Mouse (Mus musculus) heart, adult 11 months (tissue): ENCODE measurements around the gene Fam102b.

Source experiments
- DNase-seq: peaks from one replicate; pipeline ENCODE4 v3.0.0; 2022

Gene Fam102b

DNA sequence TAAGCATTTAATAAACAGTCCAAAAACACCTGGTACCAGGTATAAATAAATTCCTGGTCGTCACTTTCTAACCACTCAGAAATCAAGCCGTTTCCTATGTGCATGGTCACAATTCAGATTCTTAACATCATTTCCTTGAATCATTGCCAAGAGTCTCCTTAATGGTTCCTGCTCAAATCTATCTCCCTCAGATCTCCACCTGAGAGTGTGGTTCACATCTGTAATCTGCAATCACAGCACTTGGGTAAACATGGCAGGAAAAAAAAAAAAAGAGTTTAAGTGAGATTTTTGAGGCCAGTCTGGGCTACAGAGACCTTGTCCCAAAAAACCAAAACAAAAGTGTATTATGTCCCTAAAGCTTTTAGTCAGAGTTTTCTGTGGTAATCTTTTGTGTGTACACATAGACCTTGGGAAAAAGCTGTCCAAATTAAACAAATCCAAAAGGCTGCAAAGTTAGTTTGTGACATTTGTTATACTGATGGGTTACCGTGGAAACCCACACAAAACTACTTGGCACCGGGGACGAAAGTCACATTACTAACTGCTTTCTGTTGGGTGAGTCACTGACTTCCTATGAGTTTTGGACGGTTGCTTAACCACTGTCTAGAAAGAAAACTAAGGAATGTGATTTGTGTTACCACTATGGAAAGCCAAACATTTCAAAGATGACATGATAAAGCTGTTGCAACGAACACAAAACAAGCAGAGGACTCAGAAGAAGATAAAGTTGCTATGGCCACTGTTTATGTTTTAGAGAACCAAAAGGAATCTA is 16.7 kb downstream of the Fam102b start:
- DNase-seq, result peak; percentile 97

DNA sequence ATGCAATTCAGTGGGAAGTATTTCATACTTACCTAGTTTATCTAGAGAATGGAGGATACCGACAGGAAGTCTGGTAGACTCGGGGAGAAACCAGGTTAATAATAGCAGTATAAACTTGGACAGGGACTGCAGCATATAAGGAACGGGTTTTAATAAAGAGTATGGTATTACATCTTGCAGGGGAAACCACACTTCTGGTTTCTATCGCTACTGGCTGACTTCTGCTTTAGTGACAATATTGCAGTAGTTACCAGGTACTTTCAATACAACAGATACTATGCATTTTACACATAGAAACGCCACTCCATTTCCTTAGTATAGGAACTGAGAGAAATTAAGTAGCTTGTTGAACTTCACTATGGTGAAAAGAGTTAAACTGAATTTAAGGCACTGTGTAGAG is 19.2 kb downstream of the Fam102b start:
- DNase-seq, result no peak

DNA sequence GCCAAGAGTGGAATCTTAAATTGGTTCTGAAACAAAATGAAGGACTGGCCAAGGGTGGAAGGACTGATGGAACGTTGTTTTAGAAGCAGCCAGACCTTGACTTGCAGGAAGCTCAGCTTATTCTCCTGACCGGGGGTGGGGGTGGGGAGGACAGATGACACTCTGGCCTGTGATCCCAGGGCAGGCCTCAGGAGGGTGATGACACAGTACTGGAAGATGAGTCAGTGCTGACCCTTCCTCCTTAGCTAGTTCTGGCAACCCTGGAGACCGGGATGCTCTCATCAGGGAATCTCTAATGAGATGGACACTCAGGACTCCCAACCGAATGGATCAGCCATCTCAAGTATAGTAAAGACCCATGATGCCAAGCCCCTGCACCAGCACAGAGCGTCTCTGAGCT is 21.6 kb downstream of the Fam102b start:
- peak; percentile 84 for DNase-seq

DNA sequence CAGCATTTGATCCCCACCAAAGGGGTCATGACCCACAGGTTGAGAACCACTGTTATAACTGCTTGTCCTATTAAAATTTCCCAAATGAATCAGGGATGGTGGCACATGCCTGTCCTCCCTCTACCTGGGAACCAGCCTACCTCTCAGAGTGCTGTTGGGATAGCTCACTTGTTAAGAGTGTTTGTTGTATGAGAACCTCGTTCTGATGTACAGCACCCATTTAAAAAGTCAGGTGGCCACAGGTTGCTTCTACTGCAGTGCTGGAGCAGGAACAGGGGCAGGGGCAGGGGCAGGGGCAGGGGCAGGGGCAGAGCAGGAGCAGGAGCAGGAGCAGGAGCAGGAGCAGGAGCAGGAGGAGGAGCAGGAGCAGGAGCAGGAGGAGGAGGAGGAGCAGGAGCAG is 28.2 kb downstream of the Fam102b start:
- peak; percentile 66 for DNase-seq

DNA sequence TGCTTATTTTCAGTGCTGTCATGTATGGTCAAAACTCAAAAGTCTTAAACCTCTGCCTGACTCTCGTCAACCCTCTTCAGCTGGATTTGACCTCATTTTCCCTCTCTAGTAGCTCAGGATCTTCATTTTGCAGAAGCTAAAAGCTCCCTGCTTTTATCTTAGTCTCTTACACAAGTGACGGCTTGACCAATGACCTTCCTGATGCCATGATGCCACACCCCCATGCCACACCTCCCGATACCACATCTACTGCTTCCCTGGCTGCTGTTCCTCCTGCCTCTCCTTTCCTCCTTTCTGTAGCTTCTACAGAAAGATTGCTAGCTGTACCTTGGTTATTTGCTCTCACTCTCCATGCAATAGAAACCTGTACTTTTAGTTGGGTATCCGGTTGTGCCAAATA is 29.6 kb downstream of the Fam102b start:
- no peak for DNase-seq

DNA sequence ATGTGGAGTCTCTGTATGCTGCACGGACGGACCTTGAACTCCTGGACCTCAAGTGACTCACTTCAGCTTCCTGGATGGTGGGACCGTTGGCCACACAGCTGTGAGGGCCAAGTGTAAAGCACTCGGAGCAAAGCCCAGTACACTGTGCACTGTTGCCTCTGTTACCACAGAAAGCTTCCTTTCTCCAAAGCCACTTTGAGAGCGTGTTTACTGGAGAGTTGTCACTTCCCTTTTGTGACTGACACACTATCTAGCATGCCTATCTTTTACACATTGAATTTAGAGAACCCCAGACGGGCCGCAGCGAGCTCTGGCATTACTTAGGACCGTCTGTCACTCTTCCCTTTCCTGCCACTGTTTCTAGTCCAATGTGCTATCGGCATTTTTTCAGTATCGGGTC is 30.1 kb downstream of the Fam102b start:
- peak; percentile 93 for DNase-seq

DNA sequence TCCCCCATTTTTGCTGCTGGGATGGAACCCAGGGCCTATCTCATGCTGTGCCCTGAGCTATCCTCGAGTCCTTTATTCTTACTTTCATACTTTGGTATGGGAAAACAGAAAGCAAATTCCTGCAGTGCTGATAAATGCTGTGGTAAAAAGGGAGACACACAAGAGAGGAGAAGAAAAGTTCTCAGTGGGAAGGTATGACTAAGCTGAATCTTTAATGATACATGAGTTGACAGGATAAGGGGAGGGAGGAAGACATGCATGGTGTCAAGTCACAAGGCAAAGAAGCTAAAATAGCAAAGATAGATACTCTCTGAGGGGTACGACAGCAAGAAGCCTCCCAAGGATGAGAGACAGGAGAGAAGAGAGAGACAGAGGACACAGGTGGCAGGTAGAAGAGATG is 32.0 kb downstream of the Fam102b start:
- DNase-seq, result no peak

DNA sequence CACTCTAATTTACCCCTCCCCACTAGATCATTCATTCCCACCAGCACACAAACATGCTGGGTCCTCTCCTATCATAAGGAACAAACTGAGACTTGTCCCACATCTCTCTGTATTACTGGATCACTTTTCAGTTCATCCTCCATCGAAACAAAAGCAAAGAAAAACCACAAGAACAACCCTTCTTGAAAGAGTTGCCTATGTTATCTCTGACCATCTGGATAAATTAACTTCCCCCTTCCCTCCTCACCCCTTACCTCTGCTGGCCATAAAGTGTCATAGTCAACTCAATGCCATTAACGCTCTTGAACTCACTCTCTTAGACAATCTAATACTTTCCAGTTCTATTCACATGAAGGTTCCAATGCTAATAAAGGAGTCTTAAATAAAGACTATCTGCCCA is 32.9 kb downstream of the Fam102b start:
- no peak for DNase-seq

DNA sequence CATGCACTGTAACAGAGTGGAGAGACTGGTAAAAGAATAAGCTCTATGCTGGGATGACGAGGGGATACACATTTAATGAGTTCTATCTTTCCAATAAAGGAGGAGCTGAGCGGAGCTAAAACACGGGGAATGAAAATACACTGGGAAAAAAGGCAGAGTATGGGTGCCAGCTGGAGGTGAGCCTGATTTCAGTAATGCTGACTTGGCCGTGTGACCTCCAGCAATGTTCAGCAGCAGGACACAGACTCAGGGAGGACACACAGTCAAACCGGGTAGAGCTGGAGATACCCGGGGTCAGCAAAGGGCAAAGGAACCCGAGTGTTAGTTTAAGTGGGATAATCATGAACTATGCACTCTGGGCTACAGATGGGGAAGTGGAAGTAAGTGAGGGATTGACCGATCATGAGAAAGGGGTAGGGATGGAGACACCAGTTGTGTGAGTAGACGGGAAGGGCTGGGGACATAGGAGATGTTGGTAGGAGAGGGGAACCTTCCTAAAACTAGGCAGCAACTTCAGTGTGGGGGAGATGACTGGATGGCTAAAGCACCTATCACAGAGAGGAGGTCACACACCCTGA is 37.3 kb downstream of the Fam102b start:
- peak; percentile 93 for DNase-seq

DNA sequence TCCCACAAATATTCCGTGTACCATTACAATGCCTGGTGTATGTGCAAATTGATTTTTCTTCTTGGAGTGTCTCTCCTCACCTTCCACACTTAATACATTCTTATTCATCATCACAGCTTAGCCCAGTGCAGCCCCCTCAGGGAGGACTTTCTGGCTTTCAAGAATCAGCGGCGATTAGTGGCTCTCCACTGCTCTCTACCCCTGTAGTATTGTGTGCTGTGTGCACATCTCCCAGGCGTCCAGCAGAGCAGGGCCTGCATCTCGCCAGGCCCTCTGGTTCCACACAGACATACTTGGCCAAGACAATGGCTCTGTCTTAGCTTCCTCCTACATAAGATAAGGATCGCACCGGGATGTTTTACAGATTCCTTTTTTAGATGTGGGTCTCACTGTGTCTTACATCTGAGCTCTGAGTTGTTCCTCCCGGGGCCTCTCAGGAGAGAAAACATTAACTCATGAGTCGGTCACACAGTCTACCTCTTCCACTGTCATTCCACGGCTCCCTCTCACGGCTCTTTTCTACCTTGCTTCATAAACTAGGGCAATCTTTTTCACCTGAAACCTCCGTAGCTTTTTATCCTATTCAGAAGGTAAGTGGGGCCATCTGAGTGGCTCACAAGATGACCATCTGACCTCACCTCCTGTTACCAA is 40.3 kb downstream of the Fam102b start:
- DNase-seq, result no peak

DNA sequence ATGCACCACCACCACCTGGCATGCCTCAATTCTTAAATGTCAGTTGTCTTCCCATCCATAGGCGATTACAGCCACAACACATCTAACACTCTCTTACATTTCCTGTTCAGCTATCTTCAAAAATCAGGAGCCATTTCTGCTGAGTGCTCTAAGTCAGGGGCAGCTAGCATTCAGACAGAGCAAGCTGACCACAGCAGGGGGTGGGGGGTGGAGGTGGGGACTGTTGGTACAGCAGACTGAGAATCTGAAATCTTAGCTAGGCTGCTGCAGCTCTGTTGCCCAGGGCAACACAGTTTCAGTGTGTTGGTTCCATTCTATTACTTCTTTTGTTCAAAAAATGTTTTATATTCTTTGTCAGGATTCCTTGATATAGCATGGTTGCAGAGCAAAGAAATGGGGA is 40.9 kb downstream of the Fam102b start:
- DNase-seq, result no peak

DNA sequence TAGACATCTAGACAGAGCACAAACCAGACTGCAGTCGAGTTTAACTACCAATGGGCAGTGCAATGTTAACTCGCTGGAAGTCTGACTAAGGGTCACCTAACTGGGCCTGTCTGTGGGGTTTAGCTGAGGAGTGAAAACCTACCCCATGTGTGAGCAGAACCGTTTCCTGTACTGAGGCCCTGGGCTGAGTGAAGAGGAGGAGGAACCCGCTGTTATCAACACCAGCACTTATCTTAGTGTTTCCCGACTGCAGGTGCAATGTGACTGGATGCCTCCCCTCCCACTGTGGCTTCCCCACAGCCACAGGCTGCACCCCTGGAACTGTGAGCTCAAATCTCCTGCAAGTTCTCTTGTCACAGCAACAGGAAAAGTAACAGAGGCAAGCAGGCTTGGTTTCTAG is 43.4 kb downstream of the Fam102b start:
- DNase-seq, result no peak

DNA sequence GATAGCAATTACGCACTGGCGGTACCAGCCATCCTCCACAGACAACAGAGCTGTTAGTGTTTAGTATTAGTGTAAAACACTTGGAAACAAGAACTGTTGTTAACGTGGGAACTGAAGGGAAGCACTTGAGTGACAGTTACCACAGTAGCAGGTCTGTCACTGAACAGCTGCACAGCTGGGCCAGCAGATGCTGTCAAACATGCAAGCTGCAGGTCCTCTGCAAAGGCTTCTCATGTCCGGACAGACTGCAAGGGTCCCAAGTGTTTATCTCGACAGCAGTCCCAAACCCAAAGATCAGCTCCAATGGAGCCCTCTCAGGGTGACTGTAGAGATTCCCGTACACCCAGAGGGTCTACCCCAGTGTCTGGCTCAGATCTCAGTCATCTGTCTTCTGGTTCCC is 45.5 kb downstream of the Fam102b start:
- no peak for DNase-seq

DNA sequence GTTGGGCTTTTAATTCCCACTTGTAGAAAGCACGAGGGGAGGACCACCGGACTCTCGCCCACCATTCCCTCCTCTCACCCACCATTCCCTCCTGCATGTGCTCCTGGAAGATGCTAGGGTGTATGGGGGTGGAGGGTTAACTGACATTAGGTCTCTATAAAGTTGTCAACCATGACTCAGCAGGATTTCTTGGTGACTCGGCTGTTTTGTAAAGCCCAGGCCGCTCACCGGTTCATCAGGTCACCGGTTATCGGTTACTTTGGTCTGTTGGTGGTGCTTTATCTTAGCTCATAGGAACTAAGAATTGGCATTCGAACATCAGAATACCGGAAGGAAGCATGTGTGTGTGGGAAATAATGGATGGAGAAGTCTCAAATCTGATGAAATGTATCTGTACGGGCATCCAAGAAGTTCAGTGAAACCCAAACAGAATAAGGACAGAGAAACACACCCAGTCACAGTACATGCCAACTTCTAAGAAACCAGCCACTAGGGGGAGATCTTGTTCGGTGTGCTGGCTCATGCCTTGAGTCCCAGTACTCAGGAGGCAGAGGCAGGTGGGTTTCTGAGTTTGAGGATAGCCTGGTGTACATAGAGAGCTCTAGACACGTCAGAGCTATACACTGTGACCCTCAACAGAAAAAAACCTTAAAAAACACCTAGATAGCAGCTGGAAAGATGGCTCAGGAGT is 49.9 kb downstream of the Fam102b start:
- DNase-seq, result no peak

DNA sequence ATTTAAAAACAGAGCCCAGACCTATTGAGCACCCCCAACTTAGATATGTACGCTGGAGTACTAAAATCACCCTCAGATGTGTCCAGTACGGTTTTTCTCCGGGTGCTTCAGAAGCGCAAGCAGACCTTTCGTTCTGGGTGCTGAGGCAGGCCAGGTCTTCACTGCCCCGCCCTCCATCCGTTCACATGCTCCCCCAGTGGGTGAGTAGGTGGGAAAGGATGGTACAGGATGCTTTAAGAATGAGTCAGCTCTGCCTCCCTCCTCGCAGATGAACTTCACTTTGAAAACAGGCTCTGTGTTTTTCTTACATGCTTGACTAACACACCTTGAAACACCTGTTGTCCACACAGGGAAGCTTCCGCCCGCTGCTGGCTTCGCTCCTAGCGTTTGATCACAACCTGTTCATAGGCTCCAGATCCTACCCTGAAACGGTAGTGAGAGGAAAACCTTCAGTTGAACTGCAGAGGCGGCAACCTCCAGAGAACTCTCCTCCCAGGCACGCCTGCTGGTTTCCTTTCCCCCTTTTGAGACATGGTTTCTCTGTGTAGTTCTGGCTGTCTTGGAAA is 52.4 kb downstream of the Fam102b start:
- DNase-seq, result no peak

DNA sequence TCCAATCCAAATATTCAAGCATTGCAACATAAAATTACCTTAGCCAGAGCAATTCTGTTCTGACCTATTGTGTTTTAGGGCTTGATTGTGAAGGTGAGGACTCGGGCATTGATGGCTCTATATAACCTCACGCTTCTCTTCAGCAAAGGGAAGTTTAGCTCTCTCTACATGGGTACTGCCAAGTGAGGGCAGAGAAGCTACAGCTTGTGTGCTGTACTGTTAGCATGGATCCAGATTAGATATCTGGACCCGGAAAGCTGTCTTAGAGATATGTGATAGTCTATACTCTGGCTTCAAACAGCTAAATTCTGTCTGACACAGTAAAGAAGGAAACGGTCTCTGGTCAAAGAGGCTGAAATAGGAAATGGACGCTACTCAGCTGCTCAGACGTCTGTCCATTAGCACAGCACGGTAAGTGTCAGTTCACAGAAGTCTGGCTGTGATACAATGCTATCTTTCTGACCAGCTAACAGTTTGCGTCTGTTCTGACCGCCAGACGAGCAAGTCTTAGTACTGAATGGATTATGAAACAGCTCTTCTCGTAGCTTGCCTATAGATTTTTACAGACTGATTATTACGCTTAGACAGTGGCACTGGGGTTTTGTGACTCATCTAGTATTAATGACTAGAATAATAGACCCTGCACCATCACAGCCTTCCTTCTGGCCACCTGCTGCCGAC is 53.3 kb downstream of the Fam102b start:
- no peak for DNase-seq

DNA sequence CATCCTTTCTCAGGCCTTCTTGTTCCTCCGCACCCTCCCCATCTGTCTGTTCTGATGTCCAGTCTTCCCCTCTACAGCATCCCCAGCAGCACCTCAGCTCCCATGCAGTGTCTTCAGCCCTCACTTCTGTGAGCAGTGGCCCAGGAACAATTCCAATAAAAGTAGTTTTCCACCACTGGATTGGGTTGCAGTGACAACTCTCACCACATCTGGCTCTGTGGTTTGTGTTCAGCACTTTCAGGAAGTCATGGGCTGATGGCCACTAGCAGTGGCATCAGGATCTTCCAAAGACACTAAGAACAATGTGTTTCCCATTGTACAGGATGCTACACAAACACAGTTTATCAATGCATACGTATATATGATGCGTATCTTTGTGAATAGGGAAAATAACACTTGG is 61.4 kb downstream of the Fam102b start:
- DNase-seq, result peak; percentile 61

DNA sequence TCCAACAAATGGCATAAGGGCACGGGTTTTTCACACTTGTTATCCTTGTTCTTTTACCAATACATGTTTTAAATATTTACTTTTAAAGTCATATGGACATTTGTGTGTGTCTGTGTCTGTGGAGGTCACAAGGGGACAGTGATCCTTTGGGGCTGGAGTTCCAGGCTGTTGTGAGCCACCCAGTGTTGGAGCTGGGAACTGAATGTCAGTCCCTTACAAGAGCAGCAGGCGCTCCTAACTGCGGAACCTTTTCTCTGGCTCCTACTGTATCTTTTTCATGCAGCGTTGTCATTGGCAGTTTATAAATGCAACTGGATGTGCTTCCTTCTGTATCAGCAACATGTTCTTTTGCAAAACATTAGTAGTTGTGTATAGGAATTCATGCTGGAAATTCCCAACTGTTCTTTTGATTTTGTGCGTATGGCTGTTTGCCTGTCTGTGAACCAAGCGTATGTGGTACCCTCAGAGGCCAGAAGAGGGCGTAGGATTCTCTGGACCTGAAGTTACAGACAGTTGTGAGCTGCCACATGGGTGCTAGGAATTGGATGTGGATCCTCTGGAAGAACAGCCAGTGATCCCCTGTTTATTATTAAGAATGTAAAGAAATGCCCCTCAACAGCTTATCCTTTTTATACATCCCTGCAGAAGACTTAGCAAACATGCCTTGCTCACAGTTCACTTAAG is 62.9 kb downstream of the Fam102b start:
- peak; percentile 68 for DNase-seq

DNA sequence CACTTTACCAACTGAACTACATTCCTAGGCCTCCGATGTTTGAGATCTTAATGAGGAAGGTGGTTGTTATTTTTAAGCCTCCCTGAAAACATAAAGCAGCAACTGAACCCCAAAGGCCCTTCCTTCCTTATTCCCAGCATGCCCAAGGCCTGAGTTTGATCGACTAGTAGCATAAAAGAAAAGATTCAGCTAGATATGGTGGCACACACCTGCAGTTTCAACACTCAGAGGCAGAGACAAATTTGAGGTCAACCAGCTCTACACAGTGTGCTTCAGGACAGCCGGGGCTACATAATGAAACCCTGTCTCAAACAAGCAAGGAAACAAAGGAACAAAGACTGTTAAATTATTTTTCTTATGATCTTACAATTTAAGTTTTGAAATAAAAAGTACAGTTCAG is 63.6 kb downstream of the Fam102b start:
- DNase-seq, result peak; percentile 11

DNA sequence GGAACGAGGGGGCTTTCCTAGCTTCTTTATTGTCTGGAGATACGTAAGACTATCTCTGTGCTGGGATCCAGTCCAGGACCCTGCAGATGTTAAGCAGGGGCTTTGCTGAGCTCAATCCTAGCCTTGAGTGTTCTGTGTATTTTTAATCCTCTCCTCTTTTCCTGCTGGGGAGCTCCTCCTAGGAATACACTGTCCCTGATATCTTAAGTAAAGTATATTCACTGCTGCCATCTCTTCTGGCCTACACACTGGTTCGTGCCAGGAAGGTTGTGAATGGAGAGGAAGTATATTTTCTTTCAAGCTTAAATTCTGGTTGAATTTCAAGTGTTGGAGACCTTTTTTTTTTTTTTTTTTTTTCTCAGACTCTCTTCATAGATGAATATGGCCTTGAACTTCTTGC is 64.1 kb downstream of the Fam102b start:
- no peak for DNase-seq

DNA sequence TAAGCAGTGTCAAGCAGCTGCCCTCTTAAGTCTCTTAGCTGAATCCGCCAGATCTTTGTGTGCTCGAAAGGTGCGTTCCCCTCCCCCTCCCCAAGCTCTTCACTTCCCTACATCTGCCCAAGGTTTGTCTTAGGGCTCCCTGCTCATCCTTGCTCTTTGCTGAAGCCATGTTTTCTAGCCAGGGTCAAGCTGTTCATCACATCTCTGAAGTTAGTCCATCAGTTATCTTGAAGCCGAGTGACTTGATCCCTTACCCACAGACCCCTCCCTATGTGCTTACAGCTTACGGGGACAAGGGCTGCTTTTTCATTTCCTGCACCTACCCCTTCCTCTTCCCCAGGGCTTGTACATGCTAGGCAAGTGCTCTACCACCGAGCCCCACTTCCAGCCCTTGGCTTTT is 65.8 kb downstream of the Fam102b start:
- DNase-seq, result peak; percentile 30

DNA sequence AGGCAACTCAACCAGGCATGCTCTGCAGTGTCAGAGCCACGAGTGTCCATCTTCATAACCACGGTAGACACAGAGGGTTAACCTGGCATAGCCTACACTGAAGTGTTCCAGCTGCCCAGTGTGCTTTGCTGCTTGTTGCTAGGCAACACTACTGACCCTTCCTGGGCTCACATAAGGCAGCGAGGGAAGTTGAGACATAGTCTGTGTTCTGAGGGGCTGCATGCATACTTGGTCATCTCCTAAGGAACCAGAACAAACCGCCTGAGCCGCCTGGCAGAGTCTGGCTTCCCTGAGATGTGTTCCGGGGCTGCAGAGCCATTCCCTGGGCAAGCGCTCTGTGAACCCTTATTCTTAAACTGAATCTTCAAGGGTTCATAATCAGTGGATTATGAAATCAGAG is 66.2 kb downstream of the Fam102b start:
- peak; percentile 84 for DNase-seq
